Mouse (Mus musculus) intestine, embryonic 15.5 days (tissue): Measurements from ENCODE around the gene Gm10354. TPM values are rescaled to one million over a fixed set of nuclear protein-coding genes. Genes with fewer than 3 reads are reported as not detected.
"Not testable (repeated sequence)": the region's sequence is repeated elsewhere in the genome, so short reads cannot be mapped to it uniquely, and the experiment has no call there.

Experiments used
- ATAC-seq: fragments of 200-750 bp; cut with Nextera tagmentation; 2 replicates; pipeline ENCODE4 v1.8.0; 2017; ENCODE audit warnings: moderate TSS enrichment, moderate library complexity
- H3K27ac ChIP-seq: fragments of 300-500 bp; sonication (generic); 2 replicates; pipeline ENCODE4 v1.5.1; 2015; ENCODE audit warnings: mild to moderate bottlenecking, inconsistent platforms
- H3K27me3 ChIP-seq: fragments of 300-500 bp; sonication (generic); replicated peaks from 2 replicates; pipeline ENCODE4 v1.6.1; 2015; ENCODE audit warnings: inconsistent platforms
- H3K36me3 ChIP-seq: fragments of 300-500 bp; sonication (generic); 2 replicates; pipeline ENCODE4 v1.6.1; 2015; ENCODE audit warnings: inconsistent platforms
- H3K4me1 ChIP-seq: fragments of 300-500 bp; sonication (generic); replicated peaks from 2 replicates; pipeline ENCODE4 v1.6.1; 2015; ENCODE audit warnings: inconsistent platforms
- H3K4me2 ChIP-seq: fragments of 300-500 bp; sonication (generic); replicated peaks from 2 replicates; pipeline ENCODE4 v1.6.1; 2015; ENCODE audit warnings: mild to moderate bottlenecking, inconsistent platforms
- H3K4me3 ChIP-seq: fragments of 300-500 bp; sonication (generic); replicated peaks from 2 replicates; pipeline ENCODE4 v1.5.1; 2015; ENCODE audit warnings: inconsistent platforms
- H3K9ac ChIP-seq: fragments of 300-500 bp; sonication (generic); 2 replicates; pipeline ENCODE4 v1.6.1; 2015; ENCODE audit warnings: inconsistent platforms
- H3K9me3 ChIP-seq: fragments of 300-500 bp; sonication (generic); 2 replicates; pipeline ENCODE4 v1.6.1; 2016; ENCODE audit warnings: inconsistent platforms
- WGBS: fragments of 180-500 bp; shearing (Covaris S2); methylation state at CpG from one replicate; pipeline ENCODE4 v1.1.7; 2015; 5-methylcytosine and 5-hydroxymethylcytosine counted together
- polyA plus RNA-seq: library from polyadenylated mRNA; unstranded; fragments of >200 nt; fragmentation: Nextera tagmentation; extraction: Ambion mirVana; gene quantifications from 2 replicates; pipeline ENCODE4 v1.2.1, GENCODE M21; 2015

Gm10354 gene
- polyA plus RNA-seq, 1 experiment from 2014 or later: not detected

DNA sequence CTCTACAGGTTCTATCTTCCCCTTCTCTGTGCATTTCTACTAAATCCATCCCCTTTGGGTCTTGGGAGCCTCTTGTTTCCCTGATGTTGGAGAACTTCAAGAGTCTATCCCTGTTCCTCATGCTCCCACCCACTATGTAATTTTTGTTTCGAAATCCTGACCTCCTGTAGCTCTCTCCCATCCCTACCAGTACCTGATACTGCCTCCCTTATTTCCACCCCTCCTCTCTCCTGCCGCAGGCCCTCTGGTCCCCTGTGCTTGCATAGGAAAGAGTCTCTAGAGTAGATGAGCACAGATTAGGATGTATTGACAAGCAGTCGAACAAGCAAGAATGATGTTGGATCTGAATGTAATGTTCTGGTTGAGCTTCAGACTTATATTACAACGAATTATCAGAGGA is 33.2 kb downstream of the Gm10354 start:
- peak; percentile 34; the same call in 1 of the 2 replicates for ATAC-seq
- not testable (repeated sequence) for H3K9ac ChIP-seq, H3K27ac ChIP-seq, H3K9me3 ChIP-seq, H3K4me2 ChIP-seq, H3K27me3 ChIP-seq, H3K4me3 ChIP-seq, H3K36me3 ChIP-seq, H3K4me1 ChIP-seq
- WGBS: 42% methylated on average over 4 of the region's 4 CpGs

DNA sequence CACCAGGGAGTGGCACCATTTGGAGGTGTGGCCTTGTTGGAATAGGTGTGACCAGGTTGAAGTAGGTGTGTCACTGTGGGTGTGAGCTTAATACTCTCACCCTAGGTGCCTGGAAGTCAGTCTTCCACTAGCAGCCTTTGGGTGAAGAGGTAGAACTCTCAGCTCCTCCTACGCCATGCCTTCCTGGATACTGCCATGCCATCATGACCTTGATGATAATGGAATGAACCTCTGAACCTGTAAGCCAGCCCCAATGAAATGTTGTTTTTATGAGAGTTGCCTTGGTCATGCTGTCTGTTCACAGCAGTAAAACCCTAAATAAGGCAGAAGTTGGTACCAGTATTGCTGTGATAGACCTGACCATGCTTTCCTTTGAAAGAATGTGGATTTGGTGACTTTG is 37.7 kb downstream of the Gm10354 start:
- not testable (repeated sequence) for H3K9ac ChIP-seq, H3K9me3 ChIP-seq, H3K4me2 ChIP-seq, H3K36me3 ChIP-seq, H3K27me3 ChIP-seq, H3K4me3 ChIP-seq, H3K27ac ChIP-seq, H3K4me1 ChIP-seq, ATAC-seq
- WGBS: 89% methylated on average over 1 of the region's 1 CpGs

DNA sequence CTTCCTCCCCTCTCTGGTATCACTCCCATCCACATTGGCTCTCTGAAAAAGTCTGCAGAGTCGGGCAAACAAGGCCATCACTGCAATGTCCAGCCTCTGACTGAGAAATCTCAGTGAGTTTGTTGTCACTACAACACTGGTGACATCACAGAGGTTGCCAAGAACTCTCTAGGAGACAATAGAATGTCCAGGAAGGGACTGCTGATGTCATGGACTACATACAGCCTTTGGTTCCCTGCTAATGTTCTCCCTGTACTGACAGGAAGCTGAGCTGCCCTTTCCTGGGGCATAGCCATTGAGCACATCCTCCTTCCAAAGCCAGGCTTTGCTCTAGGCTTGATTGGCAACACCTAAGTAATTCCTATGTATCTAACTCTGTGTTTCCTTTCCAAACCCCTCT is 40.4 kb downstream of the Gm10354 start, which contains the start of gene Speer4e:
TSS of gene Speer4e (minus strand) at position 101 of the 400 bp plus-strand sequence.
- ATAC-seq, H3K36me3 ChIP-seq, H3K4me2 ChIP-seq, H3K4me3 ChIP-seq, H3K9me3 ChIP-seq, H3K9ac ChIP-seq, H3K27ac ChIP-seq, H3K27me3 ChIP-seq, H3K4me1 ChIP-seq: not testable (repeated sequence)
- WGBS: 46% methylated on average over 1 of the region's 1 CpGs

DNA sequence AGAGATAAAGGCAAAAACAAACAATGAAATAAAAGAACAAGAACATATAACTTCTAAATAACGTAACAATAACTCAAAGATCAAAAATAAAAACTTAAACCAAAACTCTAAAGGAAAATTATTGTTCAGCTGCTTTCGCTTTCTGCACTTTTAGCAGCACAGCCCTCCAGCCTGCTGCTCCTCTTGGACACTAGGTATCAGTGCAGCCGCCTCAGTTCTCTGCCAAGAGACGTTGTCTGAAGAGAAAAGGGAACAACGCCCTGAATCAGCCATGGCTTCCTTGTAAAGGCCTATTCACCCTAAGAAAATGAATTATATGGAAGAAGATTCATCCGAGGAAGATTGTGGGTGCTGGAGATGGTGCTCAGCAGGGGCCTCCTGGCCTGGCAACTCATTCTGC is 45.0 kb downstream of the Gm10354 start:
- not testable (repeated sequence) for H3K4me1 ChIP-seq, ATAC-seq, H3K27me3 ChIP-seq, H3K36me3 ChIP-seq, H3K4me2 ChIP-seq, H3K27ac ChIP-seq, H3K9ac ChIP-seq, H3K9me3 ChIP-seq, H3K4me3 ChIP-seq
- WGBS: 79% methylated on average over 5 of the region's 6 CpGs

DNA sequence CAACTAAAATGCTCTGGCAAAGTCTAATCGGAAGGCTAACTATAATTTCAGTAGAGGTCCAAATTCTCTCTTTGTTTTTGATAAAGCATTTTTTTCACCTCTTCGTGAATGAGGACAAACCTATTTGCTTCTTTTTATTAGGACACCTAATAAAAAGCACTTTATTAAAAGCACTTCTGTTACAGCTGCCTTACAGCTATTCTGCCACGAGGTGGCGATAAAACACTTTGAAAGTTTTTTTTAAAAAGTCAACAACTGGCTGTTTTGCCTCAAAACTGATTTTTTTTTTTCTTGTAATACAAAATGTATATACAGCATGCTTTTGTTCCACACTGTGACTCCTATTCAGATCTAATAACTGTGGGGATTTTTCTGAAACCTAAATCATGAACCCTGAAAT is 51.7 kb downstream of the Gm10354 start:
- not testable (repeated sequence) for H3K27me3 ChIP-seq, H3K36me3 ChIP-seq, ATAC-seq, H3K9ac ChIP-seq, H3K4me1 ChIP-seq, H3K4me3 ChIP-seq, H3K9me3 ChIP-seq, H3K4me2 ChIP-seq, H3K27ac ChIP-seq
- 29% methylated on average over 4 of the region's 4 CpGs for WGBS

Other genes with a start within 250 kb of the Gm10354 start
- gene Gm9758, start 64.0 kb downstream of the Gm10354 start, polyA plus RNA-seq: not detected in 2 replicates
- not detected in 2 replicates for gene Speer4e, start 40.5 kb downstream of the Gm10354 start, polyA plus RNA-seq
- not detected in 2 replicates for gene Gm17019, start 54.1 kb upstream of the Gm10354 start, polyA plus RNA-seq